Mouse (Mus musculus) testis, postnatal 10 days (tissue): ENCODE data around the gene Sumo1.
"Not testable (repeated sequence)": the region's sequence is repeated elsewhere in the genome, so short reads cannot be mapped to it uniquely, and the experiment has no call there.

Experiments used
- DNase-seq: peaks from one replicate; pipeline ENCODE4 v3.0.0; 2021; ENCODE audit warnings: low spot score

The Sumo1 gene

DNA sequence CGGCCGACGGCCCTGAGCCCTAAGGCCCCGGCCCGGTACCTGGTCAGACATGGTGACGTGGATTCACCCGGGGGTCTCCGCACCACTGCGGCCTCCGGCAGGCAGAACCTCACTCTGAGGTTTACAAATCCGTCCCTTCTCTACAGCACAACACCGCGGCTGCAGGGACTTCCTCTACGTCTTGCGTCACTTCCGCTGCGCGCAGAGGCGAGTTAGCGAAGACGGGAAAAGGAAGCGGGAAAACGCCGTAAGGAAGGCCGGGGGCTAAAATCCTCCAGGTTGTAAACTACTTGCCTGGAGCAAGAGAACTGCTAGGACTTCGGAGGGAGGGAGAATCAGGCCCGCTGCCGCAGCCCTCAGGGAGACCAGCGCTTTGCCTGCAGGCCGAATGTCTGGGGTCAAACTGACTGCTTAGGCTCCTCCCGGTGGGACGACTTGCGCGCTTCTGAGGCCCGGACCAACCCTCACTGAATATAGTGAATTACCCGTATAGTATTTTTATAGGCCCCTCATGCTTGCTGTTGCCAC, at the start of gene Sumo1:
Sumo1 (minus strand) TSS at position 194 of the 528 bp plus-strand sequence.
- DNase-seq, result peak; percentile 86

DNA sequence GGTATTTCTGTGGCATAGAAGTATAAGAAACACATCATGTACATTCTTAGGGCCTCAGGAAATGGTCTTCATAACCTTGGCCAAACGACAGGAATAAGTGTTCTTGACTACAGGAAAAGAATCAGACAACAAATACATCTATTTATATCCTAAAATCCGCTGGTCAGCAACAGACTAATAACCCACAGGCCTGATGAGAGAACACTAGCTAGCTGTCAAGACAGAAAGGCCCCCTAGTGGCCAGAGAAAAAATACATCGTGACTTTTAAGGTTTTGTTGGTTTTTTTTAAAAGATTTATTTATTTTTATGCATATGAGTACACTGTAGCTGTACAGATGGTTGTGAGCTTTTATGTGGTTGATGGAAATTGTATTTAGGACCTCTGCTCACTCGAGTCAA, 49.3 kb upstream of the Sumo1 start:
- no peak for DNase-seq

DNA sequence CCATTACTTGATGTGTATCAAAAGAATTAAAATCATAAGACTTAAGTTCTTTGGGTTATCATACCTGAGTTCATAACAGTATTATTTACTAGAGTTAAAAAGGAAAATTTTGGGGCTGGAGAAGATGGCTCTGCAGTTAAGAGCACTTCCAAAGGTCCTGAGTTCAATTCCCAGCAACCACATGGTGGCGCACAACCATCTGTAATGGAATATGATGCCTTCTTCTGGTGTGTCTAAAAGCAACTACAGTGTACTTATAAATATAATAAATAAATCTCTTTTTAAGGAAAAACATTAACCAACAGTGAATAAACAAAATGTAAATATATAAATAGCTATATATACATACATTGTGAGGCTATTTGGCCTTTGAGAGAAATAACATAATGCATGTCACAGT, 31.1 kb upstream of the Sumo1 start:
- DNase-seq, result no peak

DNA sequence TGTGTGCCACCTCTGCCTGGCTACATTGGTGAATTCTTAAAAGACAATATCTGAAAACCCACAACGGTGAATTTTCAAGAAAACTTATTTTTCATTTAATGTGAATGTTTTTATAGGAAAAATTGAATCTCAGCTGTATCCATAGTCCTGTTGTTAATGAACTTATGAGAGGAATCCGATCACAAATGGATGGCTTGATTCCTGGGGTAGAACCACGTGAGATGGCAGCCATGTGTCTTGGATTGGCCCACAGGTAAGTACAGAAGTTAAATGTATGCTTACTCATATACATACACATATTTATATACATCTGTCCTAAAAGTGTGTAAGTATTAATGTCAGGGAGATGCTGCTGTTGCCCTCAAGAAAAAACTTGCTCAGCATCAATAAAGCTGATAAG, 27.6 kb upstream of the Sumo1 start:
- no peak for DNase-seq

DNA sequence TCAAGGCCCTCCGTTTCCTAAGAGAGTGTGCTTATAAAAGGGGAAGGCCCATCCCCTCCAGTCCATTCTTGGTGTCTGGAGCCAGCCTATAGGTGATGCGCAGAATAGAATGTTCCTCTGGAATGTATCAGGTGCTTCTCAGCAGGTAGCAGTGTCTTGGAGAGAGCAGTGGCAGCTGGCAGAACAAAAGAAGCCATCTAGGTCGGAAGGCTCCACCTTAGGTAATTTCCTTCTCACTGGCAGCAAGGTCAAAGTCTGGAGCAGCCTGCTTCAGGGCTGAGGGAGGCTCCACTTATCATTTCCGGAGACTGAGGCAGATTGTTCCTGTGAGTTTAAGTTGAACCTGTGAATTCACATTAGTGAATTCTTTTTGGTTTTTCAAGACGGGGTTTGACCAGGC, 27.1 kb upstream of the Sumo1 start:
- no peak for DNase-seq

DNA sequence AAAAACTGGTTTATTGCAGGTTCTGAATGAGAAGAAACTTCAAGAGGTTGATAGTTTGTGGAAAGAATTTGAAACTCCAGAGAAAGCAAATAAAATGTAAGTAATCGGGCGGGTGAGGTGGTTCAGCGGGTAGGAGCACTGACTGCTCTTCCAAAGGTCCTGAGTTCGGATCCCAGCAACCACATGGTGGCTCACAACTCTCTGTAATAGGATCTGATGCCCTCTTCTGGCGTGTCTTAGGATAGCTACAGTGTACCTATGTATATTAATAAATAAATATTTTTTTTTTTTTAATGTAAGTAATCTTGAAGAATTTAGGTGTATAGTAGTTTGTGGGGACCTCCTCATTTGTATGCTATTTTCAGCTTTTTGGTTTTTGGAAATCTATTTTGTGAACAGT, 19.8 kb upstream of the Sumo1 start:
- DNase-seq, result no peak

DNA sequence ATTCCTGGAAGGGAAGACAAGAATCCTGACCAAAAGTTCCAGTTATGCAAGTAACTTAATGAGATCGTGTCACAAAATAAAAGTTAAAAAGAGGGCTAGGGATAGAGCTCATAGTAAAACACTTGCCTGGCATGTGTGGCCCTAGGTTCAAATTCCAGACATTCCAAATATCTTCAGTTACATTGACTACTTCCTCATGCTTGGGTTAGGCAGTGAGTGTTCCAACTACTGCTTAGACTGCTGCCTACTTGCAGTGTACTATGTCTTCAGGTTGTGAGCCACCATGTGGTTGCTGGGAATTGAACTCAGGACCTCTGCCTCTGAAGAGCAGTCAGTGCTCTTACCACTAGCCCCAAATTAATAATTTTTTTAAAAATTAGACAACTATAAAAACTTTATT, 16.9 kb upstream of the Sumo1 start:
- DNase-seq, result no peak

DNA sequence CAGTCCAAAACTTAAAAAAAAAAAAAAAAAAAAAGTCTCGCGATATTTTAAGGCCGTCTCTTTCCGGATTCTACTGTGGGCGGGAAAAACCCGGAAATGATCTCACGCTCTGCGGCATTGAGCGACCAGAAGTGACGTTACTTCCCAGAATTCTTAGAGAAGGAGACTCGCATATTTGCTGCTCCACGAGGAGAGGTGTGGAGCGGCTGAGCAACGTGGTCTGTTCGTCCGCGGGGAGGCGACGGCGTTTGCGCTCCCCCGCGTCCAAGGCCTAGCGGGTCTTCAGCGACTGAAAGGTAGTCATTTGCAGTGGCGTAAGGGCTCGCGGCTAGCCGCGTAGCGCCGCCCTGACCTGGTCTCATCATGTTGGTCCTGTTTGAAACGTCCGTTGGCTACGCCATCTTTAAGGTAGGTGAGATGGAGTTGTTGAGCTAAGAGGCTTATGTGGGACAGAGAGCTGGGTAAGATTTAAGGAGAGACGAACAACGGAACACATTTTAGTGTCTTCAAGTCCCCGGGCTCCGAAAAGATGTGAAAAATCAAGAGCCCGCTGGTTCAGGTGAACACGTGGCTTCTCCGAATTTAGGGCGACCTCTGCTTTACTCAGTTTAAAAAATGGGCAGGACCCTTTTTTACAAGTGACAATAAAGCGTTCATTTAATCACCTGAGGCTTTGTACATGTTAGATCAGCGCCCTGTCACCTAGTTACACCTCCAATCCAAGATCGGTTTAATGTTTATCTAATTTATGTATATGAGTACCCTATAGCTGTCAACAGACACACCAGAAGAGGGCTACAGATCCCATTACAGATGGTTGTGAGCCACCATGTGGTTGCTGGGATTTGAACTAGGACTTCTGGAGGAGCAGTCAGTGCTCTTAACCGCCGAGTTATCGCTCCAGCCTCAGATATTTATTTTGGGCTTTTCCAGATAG, 14.5 kb upstream of the Sumo1 start, which contains the start of gene Nop58:
Nop58 (plus strand) TSS at position 153 of the 937 bp plus-strand sequence.
- DNase-seq, result peak; percentile 77

DNA sequence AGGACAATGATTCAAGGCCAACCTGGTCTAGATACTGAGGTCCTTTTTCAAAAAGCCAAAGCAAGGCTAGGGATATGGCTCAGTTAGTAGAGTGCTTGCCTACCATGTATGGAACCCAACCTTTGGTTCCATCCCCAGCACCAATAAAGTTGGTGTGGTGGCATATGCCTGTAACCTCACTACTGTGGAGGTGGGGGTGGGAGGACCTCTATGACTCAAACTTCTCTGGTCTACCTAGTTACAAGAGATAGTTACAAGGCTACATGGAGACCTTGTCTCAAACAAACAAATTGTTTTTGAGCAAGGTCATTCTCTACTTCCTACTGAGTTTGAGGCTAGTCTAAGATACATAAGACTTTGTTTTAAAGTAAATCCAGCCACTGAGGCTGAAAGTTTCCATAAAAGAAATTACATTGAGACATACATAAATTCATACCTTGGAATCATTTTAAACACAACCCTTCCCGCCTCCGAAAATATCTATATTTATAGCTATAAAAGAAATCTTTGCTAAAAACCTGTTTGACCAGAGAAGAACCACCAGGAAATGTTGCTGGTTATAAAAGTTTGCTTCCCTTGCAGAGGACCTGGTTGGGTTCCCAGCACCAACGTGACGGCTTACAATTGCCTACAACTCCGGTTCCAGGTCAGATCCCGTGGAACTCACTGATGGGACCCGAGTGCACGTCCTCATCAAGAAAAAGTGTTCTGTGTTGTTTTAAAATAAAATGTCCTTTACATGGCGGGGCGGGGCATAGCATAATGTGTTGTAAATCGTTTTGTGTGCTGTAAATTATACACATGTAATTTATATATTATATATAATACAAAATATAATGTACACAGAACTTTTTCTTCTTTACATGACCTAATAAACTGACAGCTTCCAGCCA, 13.5 kb upstream of the Sumo1 start:
- peak; percentile 55 for DNase-seq

DNA sequence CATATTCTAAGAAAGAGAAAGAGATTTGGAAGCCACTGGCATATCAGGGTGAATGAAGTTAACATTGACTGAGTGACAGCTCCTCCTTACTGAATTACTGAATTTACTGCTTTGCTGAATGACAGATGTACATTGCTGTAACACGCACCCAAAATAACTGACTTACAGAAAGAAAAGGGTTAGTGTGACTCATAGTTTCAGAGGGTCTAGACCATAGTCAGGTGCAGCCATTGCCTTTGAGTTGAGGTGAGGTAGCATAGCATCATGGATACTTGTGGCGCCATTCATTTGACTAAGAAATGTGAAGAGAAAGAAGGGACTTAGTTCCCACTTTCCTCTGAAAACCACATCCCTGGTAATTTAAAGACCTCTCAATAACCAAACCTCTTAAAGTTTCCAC, 3.0 kb upstream of the Sumo1 start:
- DNase-seq, result no peak

DNA sequence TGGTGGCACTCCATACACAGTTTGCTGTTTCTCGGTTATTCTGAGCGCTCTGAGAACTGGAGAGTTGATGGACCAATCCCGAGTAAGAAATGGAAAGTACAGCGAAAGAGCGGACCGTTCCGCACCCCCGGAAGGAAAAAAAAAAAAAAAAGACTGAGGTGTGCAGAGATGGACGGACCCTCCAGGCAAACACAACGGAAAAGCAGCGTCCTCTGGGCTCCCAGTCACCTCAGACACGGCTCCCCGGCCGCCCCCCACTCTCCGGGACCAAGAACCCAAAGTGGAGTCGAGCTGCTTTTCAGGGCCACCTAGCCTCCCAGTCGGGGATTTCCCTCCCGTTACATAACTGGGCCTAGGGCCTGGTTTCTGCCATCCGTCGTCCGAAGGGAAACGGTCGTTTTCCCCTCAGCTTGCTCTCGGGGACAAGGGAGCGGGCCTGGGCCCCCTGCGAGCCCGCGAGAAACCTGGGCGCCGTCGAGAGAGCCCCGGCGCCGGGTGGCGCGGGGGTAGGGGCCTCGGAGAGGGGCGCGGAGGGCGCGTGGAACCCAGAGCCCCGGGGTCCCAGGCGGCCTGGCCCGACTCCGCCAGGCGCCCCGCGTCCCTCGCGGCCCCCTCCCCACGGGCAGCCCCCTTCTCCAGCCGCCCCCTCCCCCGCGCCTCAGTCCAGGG, 538 bp downstream of the Sumo1 start:
- DNase-seq, result peak; percentile 55

DNA sequence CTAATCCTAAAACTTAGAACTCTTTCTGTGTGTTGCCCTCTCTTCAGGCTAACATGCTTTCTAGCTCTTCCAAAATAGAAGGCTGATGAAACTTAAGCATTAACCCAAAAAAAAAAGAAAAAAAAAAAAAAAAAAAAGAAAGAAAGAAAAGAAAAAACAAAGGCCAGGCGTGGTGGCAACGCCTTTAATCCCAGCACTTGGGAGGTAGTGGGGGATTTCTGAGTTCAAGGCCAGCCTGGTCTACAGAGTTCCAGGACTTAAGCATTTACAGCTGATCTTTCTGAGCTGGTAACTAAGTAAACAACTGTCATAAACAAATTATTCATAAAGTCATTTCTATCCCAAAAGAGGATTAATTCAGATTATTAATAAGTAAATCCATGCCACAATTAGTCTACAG, 1.8 kb downstream of the Sumo1 start:
- DNase-seq, result no peak

DNA sequence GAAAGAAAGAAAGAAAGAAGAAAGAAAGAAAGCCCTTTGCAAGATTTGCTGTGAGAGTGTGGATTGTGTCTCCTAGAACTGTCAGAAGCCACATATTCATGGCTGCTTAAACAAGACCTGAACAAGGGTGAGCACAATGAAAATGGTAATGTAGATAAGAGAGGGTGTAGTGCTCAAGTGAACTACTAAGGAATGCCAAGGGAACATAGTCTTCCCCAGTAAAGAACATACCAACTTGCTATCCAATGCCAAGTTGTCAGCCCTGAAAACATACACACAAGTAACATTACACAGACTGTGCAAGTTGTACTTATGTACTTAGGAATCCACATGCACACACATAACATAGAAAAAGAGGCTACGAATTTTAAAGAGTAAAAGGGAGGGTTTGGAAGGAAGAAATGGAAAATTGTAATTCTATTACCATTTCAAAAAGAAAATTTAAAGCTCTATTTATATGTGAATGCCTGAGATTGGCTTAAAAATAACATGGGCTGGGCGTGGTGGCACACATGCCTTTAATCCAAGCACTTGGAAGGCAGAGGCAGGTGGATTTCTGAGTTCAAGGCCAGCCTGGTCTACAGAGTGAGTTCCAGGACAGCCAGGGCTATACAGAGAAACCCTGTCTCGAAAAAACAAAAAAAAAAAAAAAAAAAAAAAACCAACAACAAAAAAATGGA, 7.0 kb downstream of the Sumo1 start:
- no peak for DNase-seq

DNA sequence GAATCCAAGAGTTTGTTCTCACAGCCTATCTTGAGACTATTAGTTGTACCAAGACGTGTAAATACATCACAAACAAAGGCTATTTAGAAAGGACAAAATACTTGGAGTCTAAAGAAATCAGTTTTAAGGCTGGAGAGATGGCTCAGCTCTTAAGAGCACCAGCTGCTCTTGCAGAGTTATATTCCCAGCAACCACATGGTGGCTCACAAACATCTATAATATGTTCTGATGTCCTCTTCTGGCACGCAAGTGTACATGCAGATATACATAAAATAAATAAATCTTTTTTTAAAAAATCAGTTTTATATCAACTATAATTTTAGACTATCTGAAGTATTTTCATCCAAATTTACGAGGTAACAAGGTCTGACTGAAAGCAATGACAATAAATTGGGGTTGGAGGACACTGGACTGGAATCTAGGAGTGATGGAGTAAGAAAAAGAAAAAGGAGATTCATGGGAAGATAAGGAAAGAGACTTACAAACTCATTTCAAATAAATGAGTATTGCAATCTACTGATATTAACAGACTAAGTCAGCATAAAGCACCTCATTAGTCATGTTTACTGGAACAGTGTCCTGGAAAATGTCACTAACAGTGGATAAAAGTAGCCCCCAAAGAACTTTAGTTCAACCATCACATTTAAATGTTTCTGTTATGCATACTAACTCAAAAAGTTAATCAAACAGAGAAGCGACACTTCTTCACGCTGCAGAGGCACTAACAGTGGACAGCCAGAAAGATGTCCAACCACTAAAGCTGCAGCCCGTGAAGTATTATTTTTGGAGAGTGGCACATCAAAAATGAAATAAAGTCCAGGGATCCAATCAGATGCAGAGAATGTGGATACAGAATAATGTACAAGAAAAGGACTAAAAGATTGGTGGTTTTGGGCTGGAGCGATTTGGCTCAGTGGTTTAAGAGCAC, 14.1 kb downstream of the Sumo1 start:
- no peak for DNase-seq

DNA sequence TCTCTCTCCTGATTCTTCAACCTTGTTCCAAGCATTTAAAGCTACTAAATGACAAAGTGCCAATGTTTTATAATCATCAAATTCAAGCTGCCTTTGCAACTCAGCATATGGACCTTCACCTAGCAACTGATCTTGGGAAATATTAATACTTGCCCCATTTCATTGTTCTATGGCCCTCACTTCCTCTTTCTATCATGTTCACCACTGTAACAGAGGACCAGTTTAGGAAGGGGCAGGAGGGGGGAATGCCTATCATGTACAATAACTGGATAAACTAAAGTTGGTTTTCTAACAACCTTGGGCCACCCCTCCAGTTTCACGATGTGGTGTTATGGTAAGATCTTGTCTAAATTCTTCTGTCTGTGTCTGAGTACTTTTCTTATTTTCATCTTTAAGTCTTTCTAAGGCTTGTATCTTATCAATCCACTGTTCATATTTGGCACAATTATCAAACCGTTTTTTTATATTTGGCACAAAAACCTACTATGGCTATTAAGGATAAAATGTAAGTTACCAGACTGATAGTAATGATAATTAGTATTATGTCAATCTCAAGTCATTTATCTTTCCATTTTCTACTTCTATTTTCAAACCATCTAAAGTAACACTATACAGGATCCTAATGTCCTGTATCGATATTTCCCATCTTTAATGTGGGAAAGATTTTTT, 17.3 kb downstream of the Sumo1 start:
- no peak for DNase-seq

DNA sequence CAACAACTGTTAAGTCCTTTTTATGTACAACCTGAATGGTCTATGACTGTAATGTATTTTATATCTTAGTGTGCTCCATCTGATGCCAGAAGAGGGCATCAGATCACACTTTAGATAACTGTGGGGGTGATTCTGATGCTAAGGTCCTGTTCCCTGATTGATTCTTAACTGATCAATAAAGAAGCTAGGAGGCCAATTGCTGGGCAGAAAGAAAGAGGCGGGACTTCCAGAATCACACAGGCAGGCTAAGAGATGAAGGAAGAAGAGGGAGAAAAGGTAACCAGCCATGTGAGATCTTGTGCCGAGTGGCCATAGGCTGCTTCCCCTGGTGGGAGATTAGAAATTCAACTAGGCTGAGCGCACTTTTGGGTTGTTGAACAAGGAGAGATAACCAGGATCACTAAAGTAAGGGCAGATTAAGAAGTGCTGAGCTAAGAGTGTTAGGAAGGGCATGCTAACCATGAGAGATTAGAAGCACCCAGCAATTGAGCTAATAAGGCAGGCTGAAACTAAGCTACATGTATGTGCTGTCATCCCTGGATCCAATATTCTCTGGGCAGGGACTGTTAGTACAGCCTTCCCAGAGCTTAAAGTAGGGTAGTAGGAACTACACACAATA, 19.3 kb downstream of the Sumo1 start:
- no peak for DNase-seq

DNA sequence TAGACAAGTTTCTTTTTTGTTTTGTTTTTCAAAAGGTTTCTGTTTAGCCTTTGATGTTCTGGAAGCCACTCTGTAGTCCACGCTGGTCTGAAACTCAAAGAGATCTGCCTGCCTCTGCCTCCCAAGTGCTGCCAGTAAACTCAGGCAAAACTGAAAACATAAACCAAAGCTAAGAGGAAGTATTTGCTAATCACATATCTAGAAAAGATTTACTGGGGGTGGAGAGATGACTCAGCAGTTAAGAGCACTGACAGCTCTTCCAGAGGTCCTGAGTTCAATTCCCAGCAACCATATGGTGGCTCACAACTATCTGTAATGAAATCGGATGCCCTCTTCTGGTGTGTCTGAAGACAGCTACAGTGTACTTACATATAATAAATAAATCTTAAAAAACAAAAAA, 24.1 kb downstream of the Sumo1 start:
- not testable (repeated sequence) for DNase-seq

DNA sequence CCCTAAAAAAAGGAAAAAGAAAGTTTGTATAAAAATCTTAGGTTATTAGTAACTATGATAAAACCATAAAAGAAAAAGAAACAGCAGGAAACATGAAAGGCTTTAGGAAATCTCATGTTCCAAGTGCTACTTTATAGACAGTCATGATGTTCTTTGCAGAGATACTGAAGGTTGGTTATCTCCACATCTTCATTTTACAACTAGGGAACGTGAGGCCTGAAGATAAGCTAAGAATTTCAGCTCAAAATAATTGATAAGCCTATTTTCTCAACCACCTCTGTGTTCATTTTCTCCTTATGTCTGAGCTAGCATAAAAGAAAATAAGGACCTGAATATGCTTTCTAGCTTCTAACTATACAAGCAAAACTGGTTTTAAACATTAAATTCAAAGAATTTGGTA, 28.1 kb downstream of the Sumo1 start:
- DNase-seq, result no peak

DNA sequence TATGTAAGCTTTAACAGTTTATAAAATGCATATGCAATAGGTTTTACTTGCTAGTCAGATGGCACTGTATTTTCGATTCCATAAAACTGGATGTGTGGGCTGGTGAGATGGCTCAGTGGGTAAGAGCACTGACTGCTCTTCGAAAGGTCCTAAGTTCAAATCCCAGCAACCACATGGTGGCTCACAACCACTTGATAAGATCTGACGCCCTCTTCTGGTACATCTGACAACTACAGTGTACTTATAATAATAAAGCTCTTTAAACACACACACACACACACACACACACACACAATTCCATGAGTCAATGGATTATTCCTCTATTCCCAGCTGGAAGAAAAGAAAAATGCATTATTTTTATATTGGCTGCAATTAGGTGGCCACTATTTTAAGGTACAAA, 32.3 kb downstream of the Sumo1 start:
- no peak for DNase-seq
